Mouse (Mus musculus): ENCODE results near the gene Cchcr1. TPM values are rescaled to one million over a fixed set of nuclear protein-coding genes. Genes with fewer than 3 reads are reported as not detected.
A peak's percentile ranks its signal among the peaks of the same experiment; 100 is the strongest.
"Not testable (repeated sequence)": the region's sequence is repeated elsewhere in the genome, so short reads cannot be mapped to it uniquely, and the experiment has no call there.

The Cchcr1 gene
- polyA plus RNA-seq, 1 experiment from 2014 or later, result 3.5 TPM

GRCm38 (mm10) chr17:35504628-35505481, 12.0 kb upstream of the Cchcr1 start:
- DNase-seq, result no peak
- no peak for ATAC-seq
- TF ChIP-seq EP300 (IDR thresholded peaks at IDR 0.05; ENCODE audit: low read depth) (no peak), CTCF (IDR thresholded peaks at IDR 0.05; ENCODE audit: low read depth) (no peak)
- no peak overlapping the region for H3K4me2 ChIP-seq (ENCODE audit: low read depth, low read length)
- no peak overlapping the region for H3K4me3 ChIP-seq (ENCODE audit: low read depth, low read length)
- no peak overlapping the region for H3K9ac ChIP-seq (replicated peaks)
- no peak overlapping the region for H3K27ac ChIP-seq (ENCODE audit: low read depth)
- 38% methylated on average over 8 of the region's 8 CpGs for WGBS (ENCODE audit: insufficient replicate concordance)
- H3K4me1 ChIP-seq (ENCODE audit: insufficient read depth), result no peaks in the 10 kb centered on the region
- H3K27me3 ChIP-seq (ENCODE audit: insufficient read depth, low read length), result peaks cover 40% of the 10 kb centered on the region
- no peaks in the 10 kb centered on the region for H3K36me3 ChIP-seq (replicated peaks; ENCODE audit: insufficient read depth, low read length)
- H3K9me3 ChIP-seq (ENCODE audit: low read length), result no peaks in the 10 kb centered on the region

GRCm38 (mm10) chr17:35505776-35506175, 11.1 kb upstream of the Cchcr1 start, which contains the start of gene Pou5f1:
Gene Pou5f1 (plus strand): TSS chr17:35506018.
- DNase-seq (no peak), ATAC-seq (no peak)
- H3K36me3 ChIP-seq (replicated peaks; ENCODE audit: insufficient read depth, low read length), result no peaks in the 10 kb centered on the region
- no peak within 1 kb of the TSS for H3K27ac ChIP-seq (ENCODE audit: low read depth)
- H3K27me3 ChIP-seq (ENCODE audit: insufficient read depth, low read length), result peaks cover 40% of the 10 kb centered on the region
- 38% methylated on average over 13 of the region's 13 CpGs for WGBS (ENCODE audit: insufficient replicate concordance)
- H3K4me2 ChIP-seq (ENCODE audit: low read depth, low read length), result no peak within 1 kb of the TSS
- H3K4me3 ChIP-seq (ENCODE audit: low read depth, low read length), result no peak within 1 kb of the TSS
- H3K9me3 ChIP-seq (ENCODE audit: low read length), result no peaks in the 10 kb centered on the region
- H3K4me1 ChIP-seq (ENCODE audit: insufficient read depth), result no peaks in the 10 kb centered on the region
- no peak for TF ChIP-seq CTCF (IDR thresholded peaks at IDR 0.05; ENCODE audit: low read depth)
- TF ChIP-seq EP300 (IDR thresholded peaks at IDR 0.05; ENCODE audit: low read depth), result no peak
- no peak within 1 kb of the TSS for H3K9ac ChIP-seq (replicated peaks)

GRCm38 (mm10) chr17:35506881-35507280, 10.0 kb upstream of the Cchcr1 start:
- no peak for DNase-seq
- Histone ChIP-seq H3K4me1 (ENCODE audit: insufficient read depth) (no peaks in the 10 kb centered on the region), H3K4me3 (ENCODE audit: low read depth, low read length) (no peak overlapping the region), H3K9ac (replicated peaks) (no peak overlapping the region), H3K27me3 (ENCODE audit: insufficient read depth, low read length) (peaks cover 40% of the 10 kb centered on the region), H3K4me2 (ENCODE audit: low read depth, low read length) (no peak overlapping the region), H3K27ac (ENCODE audit: low read depth) (no peak overlapping the region), H3K36me3 (replicated peaks; ENCODE audit: insufficient read depth, low read length) (no peaks in the 10 kb centered on the region), H3K9me3 (ENCODE audit: low read length) (no peaks in the 10 kb centered on the region)
- no peak for TF ChIP-seq EP300 (IDR thresholded peaks at IDR 0.05; ENCODE audit: low read depth)
- no peak for TF ChIP-seq CTCF (IDR thresholded peaks at IDR 0.05; ENCODE audit: low read depth)
- ATAC-seq, result no peak
- 27% methylated on average over 10 of the region's 10 CpGs for WGBS (ENCODE audit: insufficient replicate concordance)

GRCm38 (mm10) chr17:35507556-35508260, 9.2 kb upstream of the Cchcr1 start:
- Histone ChIP-seq H3K27ac (ENCODE audit: low read depth) (no peak overlapping the region), H3K4me3 (ENCODE audit: low read depth, low read length) (no peak overlapping the region), H3K4me1 (ENCODE audit: insufficient read depth) (no peaks in the 10 kb centered on the region), H3K27me3 (ENCODE audit: insufficient read depth, low read length) (peaks cover 37% of the 10 kb centered on the region), H3K9ac (replicated peaks) (no peak overlapping the region), H3K9me3 (ENCODE audit: low read length) (no peaks in the 10 kb centered on the region), H3K36me3 (replicated peaks; ENCODE audit: insufficient read depth, low read length) (peaks cover 5% of the 10 kb centered on the region), H3K4me2 (ENCODE audit: low read depth, low read length) (no peak overlapping the region)
- no peak for DNase-seq
- no peak for ATAC-seq
- TF ChIP-seq EP300 (IDR thresholded peaks at IDR 0.05; ENCODE audit: low read depth), result no peak
- TF ChIP-seq CTCF (IDR thresholded peaks at IDR 0.05; ENCODE audit: low read depth), result no peak
- WGBS (ENCODE audit: insufficient replicate concordance), result 25% methylated on average over 13 of the region's 13 CpGs

- not testable (repeated sequence) for H3K27ac ChIP-seq (ENCODE audit: low read depth)
Observed at GRCm38 (mm10) chr17:35508279-35508678, 8.6 kb upstream of the Cchcr1 start.

GRCm38 (mm10) chr17:35509284-35509683, 7.6 kb upstream of the Cchcr1 start:
- H3K36me3 ChIP-seq (replicated peaks; ENCODE audit: insufficient read depth, low read length), result peaks cover 19% of the 10 kb centered on the region
- peak; percentile 38 for DNase-seq
- TF ChIP-seq EP300 (IDR thresholded peaks at IDR 0.05; ENCODE audit: low read depth), result no peak
- TF ChIP-seq CTCF (IDR thresholded peaks at IDR 0.05; ENCODE audit: low read depth), result peak; percentile 55
- no peaks in the 10 kb centered on the region for H3K4me1 ChIP-seq (ENCODE audit: insufficient read depth)
- H3K27me3 ChIP-seq (ENCODE audit: insufficient read depth, low read length), result peaks cover 37% of the 10 kb centered on the region
- no peak for ATAC-seq
- no peak overlapping the region for H3K9ac ChIP-seq (replicated peaks)
- WGBS (ENCODE audit: insufficient replicate concordance), result 17% methylated on average over 8 of the region's 8 CpGs
- no peak overlapping the region for H3K4me3 ChIP-seq (ENCODE audit: low read depth, low read length)
- H3K27ac ChIP-seq (ENCODE audit: low read depth), result no peak overlapping the region
- no peak overlapping the region for H3K4me2 ChIP-seq (ENCODE audit: low read depth, low read length)
- no peaks in the 10 kb centered on the region for H3K9me3 ChIP-seq (ENCODE audit: low read length)

More at GRCm38 (mm10) chr17:35508279-35508678, 8.6 kb upstream of the Cchcr1 start:
- Histone ChIP-seq H3K27me3 (ENCODE audit: insufficient read depth, low read length) (peaks cover 37% of the 10 kb centered on the region), H3K36me3 (replicated peaks; ENCODE audit: insufficient read depth, low read length) (peaks cover 11% of the 10 kb centered on the region)
- H3K9me3 ChIP-seq (ENCODE audit: low read length); ATAC-seq; H3K9ac ChIP-seq (replicated peaks); H3K4me2 ChIP-seq (ENCODE audit: low read depth, low read length); H3K4me1 ChIP-seq (ENCODE audit: insufficient read depth); DNase-seq; H3K4me3 ChIP-seq (ENCODE audit: low read depth, low read length): not testable (repeated sequence)
- 0 out of 2 replicates have a peak, but pooled peaks have one; percentile 10 for TF ChIP-seq CTCF (IDR thresholded peaks at IDR 0.05; ENCODE audit: low read depth)
- 53% methylated on average over 4 of the region's 5 CpGs for WGBS (ENCODE audit: insufficient replicate concordance)
